Mouse (Mus musculus): ENCODE measurements at regions not wholly inside any gene's neighbourhood (a gene's known extent, or its start where the extent isn't known, plus 50 kb on each side); places are given as distances from the start of the nearest gene placed in this dataset.

DNA sequence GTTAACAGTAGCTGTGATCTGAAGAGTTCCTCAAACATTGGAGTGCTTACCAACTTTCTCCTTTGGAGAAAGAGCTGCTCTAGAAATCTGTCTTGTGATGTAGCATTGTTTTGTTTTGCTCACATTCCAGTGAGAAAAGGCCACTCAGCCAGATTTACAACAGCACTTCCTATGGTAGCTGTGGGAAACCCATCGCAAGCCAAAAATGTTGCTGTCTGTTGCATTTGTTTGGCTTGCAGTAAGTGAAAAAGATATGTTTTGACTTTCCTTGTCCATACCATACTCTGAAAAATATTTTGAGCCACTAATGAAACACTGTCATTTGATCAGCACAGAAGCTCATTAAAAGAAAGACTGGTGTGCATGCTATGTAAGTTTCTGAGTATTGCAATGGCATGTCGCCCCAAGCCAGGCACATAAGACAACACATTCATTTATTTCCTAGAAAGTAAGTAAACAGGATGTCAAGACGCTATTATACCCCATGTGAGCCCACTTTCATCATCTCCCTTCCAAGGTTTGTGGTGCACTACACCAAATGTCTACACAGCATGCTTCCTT is 66.2 kb downstream of the Car2 start:
- DNase-seq (ENCODE audit: low spot score in 2 of 2): no peak

DNA sequence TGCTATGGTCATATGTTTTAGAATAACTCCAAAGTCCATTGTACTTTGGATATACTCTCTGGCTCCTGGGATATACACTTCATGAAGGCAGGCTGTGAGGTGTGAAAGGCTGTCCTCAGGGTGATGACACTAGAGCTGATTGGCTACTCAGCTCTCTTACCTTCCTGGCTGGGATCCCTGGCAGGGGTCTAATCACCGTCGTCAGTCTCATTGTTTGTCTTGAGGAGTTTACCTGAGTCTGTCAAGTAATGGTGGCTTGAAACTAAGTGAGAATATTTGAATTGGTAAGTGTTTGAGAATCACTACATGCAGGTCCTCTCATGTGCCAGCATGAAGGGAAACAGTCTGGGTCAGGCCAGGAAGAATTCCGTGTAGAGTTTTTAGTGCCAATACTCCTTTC is 66.9 kb downstream of the Car2 start:
- DNase-seq (ENCODE audit: low spot score in 2 of 2): no peak

DNA sequence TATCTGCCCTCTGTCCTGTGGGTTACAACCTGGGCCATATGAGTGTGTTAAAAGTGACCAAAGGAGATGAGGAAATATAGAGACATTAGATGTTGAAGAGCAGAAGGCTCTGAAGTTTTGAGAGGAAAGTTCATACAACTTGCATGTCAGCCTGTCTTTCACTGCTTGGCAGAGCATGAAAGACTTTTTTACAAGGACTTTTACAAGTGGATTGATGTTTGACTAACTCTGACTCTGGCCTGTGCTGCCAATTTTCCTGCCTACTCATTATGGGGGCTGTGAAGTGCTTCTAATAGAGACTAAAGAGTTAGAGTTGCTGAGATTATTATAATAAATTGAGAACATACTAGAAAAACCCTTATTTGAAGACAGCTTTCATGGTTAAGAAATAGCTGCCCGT is 71.4 kb downstream of the Car2 start:
- DNase-seq (ENCODE audit: low spot score in 2 of 2): no peak

DNA sequence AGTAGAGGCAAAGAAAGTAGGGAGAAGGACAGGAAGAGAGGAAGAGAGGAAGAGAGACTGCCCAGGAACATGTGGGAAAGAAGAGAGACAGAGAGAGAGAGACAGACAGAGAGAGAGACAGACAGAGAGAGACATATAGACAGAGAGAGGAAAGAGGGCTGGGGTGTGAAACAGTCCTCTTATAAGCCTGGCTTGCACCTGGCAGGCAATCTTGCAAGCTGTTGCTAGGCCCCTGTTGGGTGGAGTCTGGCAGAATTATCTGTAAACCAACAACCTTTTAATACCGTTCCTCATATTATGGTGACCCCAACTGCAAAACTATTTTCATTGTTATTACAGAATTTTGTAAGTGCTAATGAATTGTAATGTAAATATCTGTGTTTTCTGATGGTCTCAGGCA is 72.2 kb downstream of the Car2 start:
- DNase-seq (ENCODE audit: low spot score in 2 of 2): no peak

DNA sequence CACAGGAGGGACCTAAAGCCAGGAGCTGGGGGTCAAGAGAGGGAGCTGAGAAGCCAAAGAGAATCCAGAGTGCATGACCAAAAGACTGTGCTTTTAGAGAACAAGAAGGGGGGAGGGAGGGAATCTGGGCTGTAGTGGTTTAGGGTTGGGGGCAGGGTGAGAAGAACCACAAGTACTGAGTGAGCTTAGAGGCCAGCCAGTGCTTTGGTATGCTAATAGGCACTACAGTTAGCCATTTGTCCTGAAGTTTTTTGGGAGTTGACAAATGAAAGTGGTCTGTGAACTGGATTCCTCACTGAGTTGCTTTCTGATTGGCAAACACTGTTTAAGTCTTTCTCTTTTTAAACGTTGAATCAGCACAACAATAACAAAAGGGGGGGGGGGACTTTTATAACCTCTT is 73.5 kb downstream of the Car2 start:
- no peak for DNase-seq (ENCODE audit: low spot score in 2 of 2)

DNA sequence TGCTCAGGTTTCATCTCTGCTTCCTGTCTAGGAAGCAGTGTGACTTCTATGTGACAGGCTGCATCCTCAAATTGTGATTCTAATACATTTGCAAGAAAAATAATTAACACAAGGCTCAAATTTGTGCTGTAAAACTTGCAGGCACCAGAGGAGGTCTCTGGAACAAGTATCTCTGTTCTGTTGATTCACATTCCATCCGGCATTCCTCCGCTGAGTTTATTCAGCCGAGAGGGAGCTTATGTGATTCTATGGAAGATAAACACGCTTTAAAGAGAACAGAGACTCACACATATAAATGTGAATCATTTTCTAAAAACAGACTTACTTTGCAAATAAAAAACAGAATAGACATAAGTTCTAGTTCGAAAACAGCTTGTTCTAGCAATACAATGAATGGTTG is 78.7 kb downstream of the Car2 start:
- no peak for DNase-seq (ENCODE audit: low spot score in 2 of 2)

DNA sequence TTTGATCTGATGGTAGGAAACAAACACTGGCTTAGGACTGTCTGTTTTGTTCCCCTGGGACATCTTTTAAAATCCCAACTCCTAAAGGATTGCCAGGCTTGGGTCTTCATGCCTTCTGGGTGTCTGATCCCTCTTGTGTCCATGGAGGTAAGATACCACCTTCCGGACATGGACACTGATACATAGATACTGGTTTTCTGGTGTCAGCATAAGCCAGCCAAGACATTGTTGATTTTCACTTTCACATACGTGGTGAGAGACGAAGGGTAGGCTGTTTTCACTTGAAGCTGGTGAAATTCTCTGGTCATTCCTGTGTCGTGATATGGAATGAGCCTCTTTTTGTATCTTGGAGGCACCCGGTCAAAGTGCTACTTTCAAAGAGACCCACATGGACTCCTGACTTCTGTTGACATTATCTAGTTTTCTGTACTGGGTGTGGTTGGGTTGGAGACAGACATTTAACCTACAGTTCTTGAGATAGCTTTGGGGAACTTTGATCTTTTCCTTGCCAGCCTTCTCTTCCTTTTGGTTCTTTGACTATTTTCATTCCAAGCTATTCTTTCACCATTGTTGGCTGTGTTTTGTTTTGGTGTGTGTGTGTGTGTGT is 79.5 kb downstream of the Car2 start:
- no peak for DNase-seq (ENCODE audit: low spot score in 2 of 2)

DNA sequence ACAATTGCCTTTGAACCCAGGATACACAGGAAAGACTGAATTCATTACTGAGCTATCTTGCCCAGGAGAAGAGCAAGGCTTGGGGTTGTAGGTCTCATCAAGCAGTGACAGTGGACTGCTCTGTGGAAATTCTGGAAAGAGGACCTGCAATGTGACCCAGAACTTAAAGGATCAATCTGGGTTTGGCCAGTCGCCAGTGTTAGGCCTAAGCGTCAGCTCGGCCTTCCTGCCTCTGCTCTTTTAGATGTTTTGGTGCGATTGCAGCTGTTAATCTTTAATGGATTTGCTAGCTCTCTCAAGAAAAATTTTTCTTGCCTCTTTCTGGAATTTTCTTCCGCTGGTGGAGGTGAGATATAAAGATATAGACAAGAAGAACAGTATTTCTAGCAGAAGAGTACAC is 81.2 kb downstream of the Car2 start:
- no peak for DNase-seq (ENCODE audit: low spot score in 2 of 2)

DNA sequence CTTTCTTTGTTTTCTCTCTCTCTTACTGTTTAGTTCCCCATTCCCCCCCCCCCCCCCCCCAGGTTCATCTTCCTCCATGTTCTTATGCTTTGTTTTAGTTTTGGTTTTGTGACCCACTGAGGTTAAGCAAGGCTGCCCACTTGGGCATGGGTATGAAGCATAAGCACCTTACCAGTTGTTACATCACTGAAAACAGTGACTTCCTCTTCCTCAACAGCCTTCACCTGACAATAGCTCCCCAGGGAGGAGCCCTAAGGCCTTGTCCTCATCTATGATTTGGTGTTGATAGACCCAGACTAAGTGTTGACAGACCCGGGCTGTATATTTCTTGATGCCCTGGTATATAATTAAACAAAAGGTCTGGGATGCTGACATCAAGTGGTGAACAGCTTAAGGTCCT is 82.3 kb downstream of the Car2 start:
- no peak for DNase-seq (ENCODE audit: low spot score in 2 of 2)

DNA sequence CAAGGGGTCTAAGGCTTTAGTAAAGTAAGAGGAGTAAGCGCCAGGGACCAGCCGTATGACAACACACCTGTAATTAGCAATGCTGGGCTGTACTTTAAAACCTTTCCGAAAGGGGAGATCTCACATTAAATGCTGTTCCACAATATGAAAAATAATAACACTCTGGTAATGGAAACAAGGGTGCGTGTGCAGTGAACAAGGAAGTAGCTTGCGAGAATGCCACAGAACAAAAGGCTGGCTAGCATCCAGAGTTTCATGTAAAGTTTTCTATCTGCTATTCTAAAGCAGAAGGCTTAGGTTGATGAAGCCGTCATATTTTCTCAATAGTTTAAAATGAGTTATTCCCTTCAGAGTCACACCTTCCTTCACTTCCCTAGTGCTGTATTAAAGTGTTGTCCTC is 83.6 kb downstream of the Car2 start:
- no peak for DNase-seq (ENCODE audit: low spot score in 2 of 2)

DNA sequence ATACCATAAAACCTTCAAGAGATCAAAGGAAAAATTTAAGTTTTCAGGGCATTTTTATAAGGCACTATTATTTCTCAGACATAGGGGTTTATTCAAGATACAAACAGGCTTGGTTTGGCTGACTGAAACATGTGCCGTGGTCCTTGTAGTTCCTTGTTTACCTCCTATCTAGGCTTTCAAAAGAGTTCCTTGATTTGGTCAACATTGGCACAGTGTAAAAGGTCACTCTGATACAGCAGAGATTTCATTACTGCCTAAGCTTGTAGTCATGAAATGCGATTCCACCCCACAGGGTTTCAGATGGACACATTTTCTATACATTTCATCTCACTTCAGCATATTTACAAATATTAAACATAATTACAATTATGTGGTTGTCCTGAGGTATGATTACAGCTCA is 85.6 kb downstream of the Car2 start:
- no peak for DNase-seq (ENCODE audit: low spot score in 2 of 2)

DNA sequence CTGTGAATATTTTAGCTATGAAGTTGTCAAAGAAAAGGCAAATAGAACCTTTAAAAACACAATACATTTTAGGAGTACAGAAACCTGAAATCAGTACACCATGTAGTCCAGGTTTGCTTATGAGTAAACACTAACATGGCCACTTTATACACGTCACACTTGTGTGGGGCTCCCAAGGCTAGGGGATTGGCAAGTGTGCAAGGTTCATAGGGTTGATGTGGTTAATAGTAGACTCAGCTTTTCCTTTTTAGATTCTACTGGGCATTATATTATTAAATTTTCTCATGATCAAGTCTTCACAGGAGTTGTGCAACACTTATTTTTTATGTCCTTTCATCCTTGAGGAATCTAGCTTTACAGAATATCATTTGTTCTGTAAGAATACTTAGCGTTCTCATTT is 88.7 kb downstream of the Car2 start:
- no peak for DNase-seq (ENCODE audit: low spot score in 2 of 2)

DNA sequence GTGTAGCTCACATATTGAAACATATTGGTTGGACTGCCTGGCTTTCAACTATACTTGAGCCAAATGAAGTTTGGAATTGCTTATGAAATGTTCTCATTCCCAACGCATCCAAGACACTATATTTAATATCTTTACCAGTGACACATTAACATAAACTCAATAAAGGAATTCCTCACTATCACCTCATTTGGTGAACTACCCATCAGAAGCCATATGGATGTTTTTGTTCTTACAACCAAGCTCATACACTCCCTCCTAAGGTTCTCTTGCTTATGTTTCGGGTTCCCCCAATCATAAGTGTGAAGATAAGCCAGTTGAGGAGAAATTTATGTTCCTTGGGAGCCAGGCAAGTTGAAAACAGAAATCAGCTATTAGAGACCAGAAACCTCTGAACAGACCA is 89.1 kb downstream of the Car2 start:
- no peak for DNase-seq (ENCODE audit: low spot score in 2 of 2)

DNA sequence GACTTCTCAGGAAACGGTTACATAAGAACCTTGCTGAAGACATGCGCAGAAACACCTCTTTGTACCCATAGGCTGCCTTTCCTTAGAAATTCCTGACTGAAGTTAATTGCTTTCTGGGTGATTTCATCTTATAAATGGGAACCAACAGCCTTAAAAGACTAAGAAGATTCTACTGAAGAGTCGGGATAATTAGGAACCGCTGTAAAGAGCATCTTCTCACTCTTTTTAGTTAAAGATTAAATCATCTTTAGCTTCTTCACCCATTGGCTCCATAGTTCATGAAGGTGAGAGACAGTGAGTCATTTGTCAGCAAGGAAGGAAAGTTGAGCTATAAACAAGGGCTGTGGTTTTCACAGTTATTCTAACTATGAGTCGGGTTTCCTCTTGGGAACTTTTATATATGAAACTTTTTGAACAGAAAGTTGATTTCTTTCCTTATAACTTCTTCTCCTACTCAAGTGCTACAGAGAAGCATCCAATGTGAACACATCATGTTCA is 93.1 kb downstream of the Car2 start:
- DNase-seq (ENCODE audit: low spot score in 2 of 2): no peak

DNA sequence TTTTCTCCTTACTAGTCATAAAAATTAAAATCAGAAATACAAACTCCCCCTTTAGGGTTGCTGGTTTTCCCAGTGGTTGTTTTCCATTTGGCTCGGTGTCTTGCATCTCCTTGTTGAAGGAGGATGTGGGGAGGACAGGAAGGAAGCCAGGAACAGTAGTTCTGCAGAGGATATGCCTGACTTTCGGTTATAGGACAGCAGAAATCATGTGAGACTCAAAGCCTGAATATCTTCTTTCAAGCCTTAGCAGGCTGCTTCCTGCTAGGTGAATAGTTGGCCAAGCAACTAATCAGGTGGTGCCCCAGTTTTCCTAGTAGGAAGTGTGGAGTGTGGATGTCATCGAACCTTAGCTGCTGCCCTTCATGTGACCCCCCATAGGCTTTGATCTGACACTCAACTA is 103.6 kb downstream of the Car2 start:
- DNase-seq (ENCODE audit: low spot score in 2 of 2): no peak

DNA sequence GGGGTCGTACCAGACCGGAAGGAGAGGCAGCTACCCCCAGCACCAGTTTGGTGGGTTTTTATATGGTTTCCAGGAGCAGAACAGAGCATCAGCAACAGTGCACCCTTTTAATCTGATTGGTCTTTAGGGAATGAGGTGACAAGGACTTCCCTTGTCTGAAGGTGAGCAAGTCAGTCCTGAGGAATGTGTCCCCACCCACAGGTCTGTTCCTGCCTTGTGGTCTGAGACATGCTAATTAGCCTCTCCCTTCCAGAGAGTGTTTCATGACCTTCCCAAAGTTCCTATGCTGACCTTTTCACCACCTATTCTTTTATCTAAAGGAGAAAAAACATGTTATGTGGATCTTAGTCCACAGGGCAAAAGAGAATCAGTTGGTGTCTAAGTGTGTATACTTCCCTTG is 107.9 kb downstream of the Car2 start:
- no peak for DNase-seq (ENCODE audit: low spot score in 2 of 2)

DNA sequence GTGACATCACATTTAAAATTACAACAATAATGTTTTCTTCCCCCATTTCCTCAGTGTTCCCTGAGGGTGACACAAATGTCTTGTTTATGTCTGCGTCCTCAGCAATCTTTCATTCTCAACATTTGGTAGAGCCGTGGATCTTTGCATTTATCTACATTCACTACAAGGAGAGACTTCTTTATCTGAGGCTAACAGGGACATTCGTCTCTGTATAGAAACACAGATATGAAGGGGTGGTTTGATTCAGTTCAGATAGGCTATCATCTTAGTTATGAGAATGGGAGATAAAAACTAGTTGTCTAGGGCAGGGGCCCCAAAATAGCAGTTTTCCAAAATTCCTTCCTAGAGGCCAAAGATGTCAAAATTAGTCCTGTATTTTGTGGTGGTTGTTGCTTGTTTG is 111.2 kb downstream of the Car2 start:
- no peak for DNase-seq (ENCODE audit: low spot score in 2 of 2)

DNA sequence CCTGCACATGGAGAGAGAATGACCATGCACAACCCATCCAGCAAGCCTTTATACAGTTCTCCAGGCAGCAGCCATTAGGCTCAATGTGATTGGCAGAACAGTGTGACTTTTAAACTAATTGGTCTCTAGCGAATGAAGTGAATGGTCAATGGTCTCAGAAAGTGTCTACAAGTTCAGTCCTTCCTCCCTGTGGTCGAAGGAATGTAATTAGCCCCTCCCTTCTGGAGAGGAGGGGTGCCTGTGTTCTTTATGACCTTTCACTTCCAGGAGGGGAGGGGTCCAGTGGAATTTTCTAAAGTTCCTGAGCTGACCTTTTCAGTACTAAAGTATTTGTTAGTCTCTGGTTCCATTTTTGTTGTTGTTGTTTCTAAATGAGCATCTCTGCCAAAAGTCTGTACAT is 112.4 kb downstream of the Car2 start:
- DNase-seq (ENCODE audit: low spot score in 2 of 2): no peak

DNA sequence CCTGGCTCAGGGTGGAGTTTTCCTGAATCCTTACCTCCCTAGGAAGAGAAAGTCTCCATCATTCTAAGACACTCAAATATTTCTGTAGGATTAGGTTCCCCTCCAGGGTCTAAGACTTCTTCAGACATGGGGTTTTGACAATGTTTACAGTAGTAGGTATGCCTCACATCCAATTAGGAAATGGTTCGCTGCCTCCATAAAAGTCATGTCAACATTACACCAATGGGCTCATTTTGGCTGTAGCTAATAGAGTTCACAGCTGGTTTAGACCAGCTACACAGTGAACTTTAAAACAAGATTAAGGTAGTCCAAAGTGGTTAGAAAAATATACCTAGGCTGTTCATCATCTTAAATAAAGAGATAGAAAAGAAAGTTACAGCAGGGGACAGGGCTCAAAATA is 113.3 kb downstream of the Car2 start:
- no peak for DNase-seq (ENCODE audit: low spot score in 2 of 2)

DNA sequence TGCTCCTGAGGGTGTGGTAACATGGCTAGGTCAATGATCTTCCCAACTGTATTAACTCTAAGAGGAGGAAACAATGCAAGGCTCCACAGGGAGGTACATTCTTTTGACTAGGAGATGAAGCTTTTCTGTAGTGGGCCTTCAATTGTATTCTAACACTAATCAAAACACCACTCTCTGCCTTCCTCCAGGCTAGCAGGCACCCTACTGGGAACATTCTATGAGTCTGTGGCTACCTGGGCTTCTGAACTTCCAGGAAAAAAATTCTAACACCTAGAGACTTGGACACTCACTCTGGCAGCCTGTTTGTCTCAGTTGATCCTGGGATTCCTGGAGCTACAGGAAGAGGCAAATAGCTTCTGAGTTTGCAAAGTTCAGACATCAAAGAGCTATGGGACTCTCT is 113.8 kb downstream of the Car2 start:
- DNase-seq (ENCODE audit: low spot score in 2 of 2): no peak

DNA sequence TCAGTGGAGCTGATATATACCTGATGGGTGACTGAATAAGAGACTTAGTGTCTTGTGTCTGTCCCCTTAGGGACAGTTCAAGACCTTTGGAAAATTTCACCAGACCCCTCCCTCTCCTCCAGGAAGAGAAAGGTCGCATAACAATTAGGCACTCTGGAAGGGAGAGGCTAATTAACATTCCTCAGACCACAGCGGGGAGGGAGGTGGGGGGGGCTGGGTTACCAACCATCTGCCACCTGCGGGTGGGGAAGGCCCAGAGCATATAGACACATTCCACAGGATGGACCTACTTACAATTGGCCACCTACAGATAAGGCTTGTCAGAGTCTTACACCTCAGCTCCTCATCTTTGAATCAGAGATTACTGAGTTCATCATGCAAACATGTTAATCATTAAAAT is 114.6 kb downstream of the Car2 start:
- DNase-seq (ENCODE audit: low spot score in 2 of 2): no peak

DNA sequence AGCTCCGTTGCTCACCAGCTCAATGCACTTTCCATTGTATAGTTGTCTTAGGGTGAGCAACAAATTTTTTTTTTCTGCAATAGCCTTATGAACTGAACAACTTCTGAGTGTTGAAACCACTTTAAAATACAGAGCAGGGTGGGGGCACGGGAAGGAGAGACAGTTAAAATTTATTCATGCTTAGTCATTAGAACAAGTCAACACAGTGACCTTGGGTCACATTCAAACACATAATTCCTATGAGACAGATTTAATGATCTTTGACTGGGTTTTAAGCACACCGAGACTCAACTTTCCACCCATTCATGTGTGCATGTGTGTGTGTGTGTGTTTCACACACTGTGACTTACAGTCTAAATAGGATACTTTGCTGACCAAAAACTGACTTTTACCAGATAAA is 121.7 kb downstream of the Car2 start:
- no peak for DNase-seq (ENCODE audit: low spot score in 2 of 2)

DNA sequence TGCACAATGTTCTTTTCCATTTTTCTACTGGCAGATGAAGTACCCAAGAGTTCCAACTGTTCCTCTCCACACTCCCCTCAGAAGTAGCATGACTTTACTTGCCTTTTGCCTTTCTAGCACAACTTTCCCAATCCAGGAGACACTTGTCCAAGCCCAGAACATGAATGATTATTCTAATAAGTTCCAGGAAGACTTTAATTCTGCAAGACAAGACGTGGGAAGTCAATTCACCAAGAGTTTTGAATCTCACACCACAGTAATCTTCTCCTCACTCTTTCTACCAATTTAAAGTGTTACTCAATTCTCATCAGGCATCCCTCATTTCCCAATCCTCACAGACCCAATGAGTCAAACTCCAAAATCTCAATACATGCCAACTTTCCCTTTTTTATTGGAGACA is 122.4 kb downstream of the Car2 start:
- DNase-seq (ENCODE audit: low spot score in 2 of 2): no peak

DNA sequence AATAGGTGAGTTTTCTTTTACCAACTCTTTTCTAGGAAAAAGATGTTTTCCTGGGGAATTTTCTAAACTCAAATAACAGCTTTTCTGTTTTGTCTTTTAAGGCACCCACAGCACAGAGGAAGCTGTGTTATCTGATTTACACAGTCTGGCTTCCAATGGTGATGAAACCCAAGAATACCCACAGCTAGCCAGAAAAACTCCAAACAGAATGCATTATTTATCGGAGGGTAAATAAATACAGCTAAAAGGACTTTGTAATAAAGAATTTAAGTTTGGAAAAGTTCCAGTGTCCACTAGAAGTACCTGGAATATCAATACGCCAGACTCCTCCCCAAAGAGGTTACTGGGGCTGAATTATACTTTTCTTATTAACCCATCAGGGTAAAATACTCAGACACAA is 123.7 kb downstream of the Car2 start:
- DNase-seq (ENCODE audit: low spot score in 2 of 2): no peak
